30 mouse cellular contexts compared by ENCODE assay signal in genomic region chr11:4271544-4271943, GRCm38 (mm10). TPM values are rescaled to one million over a fixed set of nuclear protein-coding genes. Genes with fewer than 3 reads are reported as not detected.
DNase-seq lines count a peak whose midpoint lies in the region; ATAC-seq and TF ChIP-seq lines count a peak whose summit lies in the region.
"Had no signal": no experiment of that assay in that cellular context is flagged by ENCODE, and none has a peak within 500 bp of the region (broad histone marks: within the 10 kb centered on the region; RNA-seq: fewer than 3 reads in every experiment).

No protein-coding gene starts in this region.

- H3K27me3 ChIP-seq in embryonic facial prominence, embryonic 14.5 days (replicated peaks; ENCODE audit: control insufficient read depth, insufficient read depth, low read length): peaks cover 30% of the 10 kb centered on the region

- DNase-seq in gastrocnemius, adult 2 months: no peak
- no peak for DNase-seq in gastrocnemius, postnatal 10 days
- peak; percentile 53 for DNase-seq in testis, postnatal 10 days (ENCODE audit: low spot score)
- no peak for DNase-seq in testis, postnatal 14 days (ENCODE audit: low spot score)
- no peak for DNase-seq in embryonic facial prominence, embryonic 14.5 days (ENCODE audit: low spot score)
- DNase-seq in kidney, adult 8-10 months: no peak
- DNase-seq in adrenal gland, postnatal 4 days (ENCODE audit: low spot score in 2 of 2): no peak
- no peak for DNase-seq in cerebellum, adult 18-20 months
- DNase-seq: cerebellum, adult 11-12 months; cerebellum, postnatal 14 days; forebrain, postnatal 0 days; kidney, adult 2 months; midbrain, embryonic 14.5 days; right cerebral cortex, adult 18-20 months; right cerebral cortex, postnatal 4 days had no signal

- H3K36me3 ChIP-seq in embryonic facial prominence, embryonic 14.5 days (ENCODE audit: control insufficient read depth, insufficient read depth, low read length): no peaks in the 10 kb centered on the region
- H3K36me3 ChIP-seq: embryonic facial prominence, embryonic 12.5 days had no signal

- no peak for TF ChIP-seq CTCF in gastrocnemius, adult 2 months (IDR thresholded peaks at IDR 0.05)

- peak overlapping the region; percentile 76 for H3K27ac ChIP-seq in gastrocnemius, adult 2 months
- H3K27ac ChIP-seq in embryonic facial prominence, embryonic 14.5 days (replicated peaks; ENCODE audit: low read depth, low read length): peak overlapping the region; percentile 83; the same call in 1 of the 2 replicates
- H3K27ac ChIP-seq: hindbrain, embryonic 14.5 days; liver, embryonic 14.5 days had no signal

- intact Hi-C loops in gastrocnemius, adult 2 months (cut with DNase I): no loop called here

- WGBS in embryonic facial prominence, embryonic 14.5 days: 66% methylated on average over 11 of the region's 11 CpGs

- no peak for ATAC-seq in embryonic facial prominence, embryonic 14.5 days (ENCODE audit: low read depth)

- H3K4me2 ChIP-seq in embryonic facial prominence, embryonic 14.5 days (ENCODE audit: low read depth, low read length): no peak overlapping the region
- H3K4me2 ChIP-seq: embryonic facial prominence, embryonic 12.5 days; hindbrain, embryonic 14.5 days; lung, embryonic 14.5 days had no signal

- H3K4me1 ChIP-seq in embryonic facial prominence, embryonic 14.5 days (ENCODE audit: control insufficient read depth, insufficient read depth, low read length): peaks cover 11% of the 10 kb centered on the region

- peak overlapping the region; percentile 40; the same call in 1 of the 2 replicates for H3K4me3 ChIP-seq in gastrocnemius, adult 2 months
- H3K4me3 ChIP-seq in embryonic facial prominence, embryonic 14.5 days (ENCODE audit: low read depth, low read length): no peak overlapping the region
- H3K4me3 ChIP-seq: embryonic facial prominence, embryonic 12.5 days; heart, adult 2 months; megakaryocyte, embryonic 14.5 days; myocyte had no signal

- H3K9ac ChIP-seq in embryonic facial prominence, embryonic 14.5 days (ENCODE audit: low read depth, low read length): peak overlapping the region; percentile 41; the same call in 1 of the 2 replicates
- H3K9ac ChIP-seq: embryonic facial prominence, embryonic 12.5 days; forebrain, postnatal 0 days; hindbrain, embryonic 14.5 days; liver, embryonic 14.5 days; lung, embryonic 14.5 days had no signal

- no peaks in the 10 kb centered on the region for H3K9me3 ChIP-seq in embryonic facial prominence, embryonic 14.5 days (ENCODE audit: control insufficient read depth, low read length)
- H3K9me3 ChIP-seq: embryonic facial prominence, embryonic 12.5 days; megakaryocyte, embryonic 14.5 days had no signal

RNA-seq across cellular contexts. Expression of gene Lif, which starts 14.2 kb away (rescaled TPM):
- total RNA-seq in gastrocnemius, adult 2 months (2021): under 1 TPM; 0.17 to 0.23 TPM
- under 1 TPM; 0.47 to 0.77 TPM for total RNA-seq in gastrocnemius, postnatal 10 days (2021)
- polyA plus RNA-seq in embryonic facial prominence, embryonic 14.5 days (2014; fragmentation: Nextera tagmentation; extraction: Ambion mirVana): 0.57 and 0.67 TPM in 2 replicates
- total RNA-seq in adrenal gland, postnatal 4 days (2021): under 1 TPM; 0.76 to 0.99 TPM
- polyA plus RNA-seq: hindbrain, embryonic 14.5 days; midbrain, embryonic 14.5 days; neural tube, embryonic 14.5 days had no signal

RNA-seq across cellular contexts. Expression of gene Osm, which starts 35.3 kb away (rescaled TPM):
- total RNA-seq in gastrocnemius, adult 2 months (2021): not detected
- total RNA-seq in gastrocnemius, postnatal 10 days (2021): not detected
- polyA plus RNA-seq in embryonic facial prominence, embryonic 14.5 days (2014; fragmentation: Nextera tagmentation; extraction: Ambion mirVana): 0.12 and 0.17 TPM in 2 replicates
- total RNA-seq in adrenal gland, postnatal 4 days (2021): under 1 TPM; 0.11 to 0.23 TPM
- total RNA-seq: gastrocnemius, postnatal 36 days; heart, postnatal 36 days; layer of hippocampus, adult 18-20 months had no signal
- polyA plus RNA-seq: embryonic facial prominence, embryonic 12.5 days; heart, embryonic 14.5 days; hindbrain, embryonic 14.5 days; intestine, embryonic 14.5 days; limb, embryonic 11.5 days; lung, embryonic 14.5 days; myocyte; stomach, embryonic 14.5 days had no signal

RNA-seq across cellular contexts. Expression of gene Castor1, which starts 53.5 kb away (rescaled TPM):
- total RNA-seq in gastrocnemius, adult 2 months (2021): 1 to 10 TPM; 2.0 to 2.6 TPM
- total RNA-seq in gastrocnemius, postnatal 10 days (2021): 1 to 10 TPM; 5.9 to 6.9 TPM
- 11.5 and 12.7 TPM in 2 replicates for polyA plus RNA-seq in embryonic facial prominence, embryonic 14.5 days (2014; fragmentation: Nextera tagmentation; extraction: Ambion mirVana)
- 1 to 10 TPM; 6.3 to 6.6 TPM for total RNA-seq in adrenal gland, postnatal 4 days (2021)
